Mouse (Mus musculus): ENCODE results near the gene Chml.

DNA sequence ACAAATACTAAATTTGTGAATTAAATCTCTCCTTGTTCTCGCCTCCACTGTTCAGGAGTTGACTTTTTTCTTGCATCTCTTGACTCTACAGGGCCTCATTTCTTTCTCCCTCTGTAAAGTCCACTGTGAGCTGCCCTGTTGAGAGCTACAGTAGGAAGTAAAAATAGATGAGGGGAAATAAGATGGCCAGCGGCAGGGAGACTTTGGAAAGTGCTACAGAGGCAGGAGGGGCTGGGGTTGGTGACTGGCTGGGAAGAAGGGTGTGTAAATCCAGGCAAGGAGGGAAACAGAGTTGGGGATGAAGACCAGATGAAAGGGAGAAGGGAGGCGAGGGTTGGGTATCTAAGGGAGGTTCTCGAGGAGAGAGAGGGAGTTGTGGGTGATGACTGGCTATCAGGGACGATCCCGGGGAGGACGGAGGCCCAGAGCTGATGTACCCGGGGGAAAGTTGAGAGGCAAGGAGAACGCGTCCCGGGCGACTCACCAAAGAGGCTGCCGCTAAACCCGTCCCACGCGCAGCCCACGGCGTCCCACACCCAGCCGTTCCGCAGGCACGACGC lies 935 bp downstream of the Chml start:
- TF ChIP-seq CTCF (IDR thresholded peaks at IDR 0.05; ENCODE audit: low read depth, low read length) (no peak), POLR2A (IDR thresholded peaks at IDR 0.05; ENCODE audit: extremely low read depth, insufficient read depth, low read length) (no peak)
